In genomic region chr3:141511253-141512038, GRCm38 (mm10) we compare ENCODE assay signal across 18 mouse cellular contexts. TPM values are rescaled to one million over a fixed set of nuclear protein-coding genes. Genes with fewer than 3 reads are reported as not detected.
"Had no signal": no experiment of that assay in that cellular context is flagged by ENCODE, and none has a peak within 500 bp of the region (broad histone marks: within the 10 kb centered on the region; RNA-seq: fewer than 3 reads in every experiment).

No protein-coding gene starts in this region.

- H3K9me3 ChIP-seq: megakaryocyte, embryonic 14.5 days; midbrain, embryonic 12.5 days; neural tube, embryonic 12.5 days; stomach, embryonic 15.5 days had no signal

- DNase-seq: kidney, adult 8-10 months; kidney, postnatal 4 days; left cerebral cortex, postnatal 4 days; lung, adult 18-20 months; lung, postnatal 36 days; right cerebral cortex, postnatal 4 days; spleen, adult 18-20 months; thymus, adult 2 months; thymus, postnatal 25 days had no signal

- H3K27ac ChIP-seq: layer of hippocampus, adult 2 months; liver, embryonic 14.5 days; midbrain, embryonic 12.5 days; neural tube, embryonic 12.5 days; stomach, embryonic 15.5 days had no signal

- ATAC-seq: intestine, embryonic 16.5 days; lung, postnatal 0 days had no signal

- H3K36me3 ChIP-seq: midbrain, embryonic 12.5 days; neural tube, embryonic 12.5 days; stomach, embryonic 15.5 days had no signal

- H3K9ac ChIP-seq: liver, embryonic 14.5 days; midbrain, embryonic 12.5 days; neural tube, embryonic 12.5 days; stomach, embryonic 15.5 days had no signal

- H3K4me3 ChIP-seq: layer of hippocampus, adult 2 months; megakaryocyte, embryonic 14.5 days; midbrain, embryonic 12.5 days; neural tube, embryonic 12.5 days; stomach, embryonic 15.5 days had no signal

- H3K4me1 ChIP-seq: megakaryocyte, embryonic 14.5 days; midbrain, embryonic 12.5 days; neural tube, embryonic 12.5 days; stomach, embryonic 15.5 days had no signal

- H3K4me2 ChIP-seq: midbrain, embryonic 12.5 days; neural tube, embryonic 12.5 days; stomach, embryonic 15.5 days had no signal

- H3K27me3 ChIP-seq: megakaryocyte, embryonic 14.5 days; midbrain, embryonic 12.5 days; neural tube, embryonic 12.5 days; stomach, embryonic 15.5 days had no signal

RNA-seq across cellular contexts. Expression of gene Unc5c, which starts 46.4 kb away (rescaled TPM):
- total RNA-seq: liver, adult 2 months had no signal
- polyA plus RNA-seq: liver, adult 2 months had no signal
